ENCODE assay signal across 18 mouse cellular contexts in the genomic region with DNA sequence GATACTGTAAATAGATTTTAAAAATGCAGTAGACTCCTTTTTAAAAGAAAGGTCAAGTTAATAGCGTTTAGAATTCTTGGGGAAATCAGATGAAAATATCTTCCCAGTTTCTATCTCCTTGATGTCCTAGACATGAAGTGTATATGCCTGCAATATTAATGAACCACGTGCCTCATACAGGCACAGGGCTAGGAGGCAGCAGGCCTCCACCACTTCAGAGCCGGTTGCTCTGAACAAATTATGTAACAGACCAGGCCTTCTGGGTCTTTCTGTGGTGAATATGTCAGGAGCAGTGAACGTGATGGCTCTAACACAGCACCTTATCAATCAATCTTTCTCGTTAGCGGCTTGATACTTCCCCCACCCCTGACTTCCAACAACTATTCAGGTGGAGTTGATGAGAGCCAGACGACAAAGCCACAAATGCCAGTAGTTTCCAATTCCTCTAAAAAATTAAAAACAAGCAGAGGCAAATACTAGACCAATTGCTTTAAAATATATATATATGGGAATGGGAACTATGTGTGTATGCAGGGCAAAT.
DNase-seq lines count a peak whose midpoint lies in the region; ATAC-seq lines count a peak whose summit lies in the region.
"Had no signal": no experiment of that assay in that cellular context is flagged by ENCODE, and none has a peak within 500 bp of the region (broad histone marks: within the 10 kb centered on the region; RNA-seq: fewer than 3 reads in every experiment).

No protein-coding gene starts in this region.

- H3K4me3 ChIP-seq in heart, embryonic 13.5 days: no peak overlapping the region
- H3K4me3 ChIP-seq in midbrain, embryonic 13.5 days (replicated peaks): no peak overlapping the region
- no peak overlapping the region for H3K4me3 ChIP-seq in midbrain, embryonic 10.5 days
- no peak overlapping the region for H3K4me3 ChIP-seq in midbrain, embryonic 16.5 days (ENCODE audit: low read depth, low read length)
- H3K4me3 ChIP-seq: embryonic facial prominence, embryonic 10.5 days; embryonic facial prominence, embryonic 13.5 days; erythroblast, embryonic 14.5 days; forebrain, embryonic 12.5 days; forebrain, embryonic 15.5 days; gastrocnemius, adult 2 months; hindbrain, embryonic 12.5 days; hindbrain, embryonic 15.5 days had no signal

- WGBS in heart, embryonic 13.5 days: 41% methylated on average over 7 of the region's 7 CpGs
- WGBS in midbrain, embryonic 13.5 days: 66% methylated on average over 7 of the region's 7 CpGs
- 85% methylated on average over 7 of the region's 7 CpGs for WGBS in midbrain, embryonic 10.5 days
- WGBS in midbrain, embryonic 16.5 days: 62% methylated on average over 7 of the region's 7 CpGs

- no peaks in the 10 kb centered on the region for H3K27me3 ChIP-seq in heart, embryonic 13.5 days (replicated peaks)
- H3K27me3 ChIP-seq in midbrain, embryonic 13.5 days: no peaks in the 10 kb centered on the region
- H3K27me3 ChIP-seq in midbrain, embryonic 10.5 days (ENCODE audit: low read depth, poor library complexity, severe bottlenecking): peaks cover 34% of the 10 kb centered on the region
- no peaks in the 10 kb centered on the region for H3K27me3 ChIP-seq in midbrain, embryonic 16.5 days (ENCODE audit: control insufficient read depth, insufficient read depth, low read depth, low read length)
- H3K27me3 ChIP-seq: embryonic facial prominence, embryonic 13.5 days; forebrain, embryonic 15.5 days; hindbrain, embryonic 15.5 days had no signal

- DNase-seq in heart, postnatal 25 days (ENCODE audit: low spot score): no peak
- DNase-seq in midbrain, embryonic 10.5 days (ENCODE audit: low spot score): no peak
- DNase-seq in forelimb bud, embryonic 11.5 days (ENCODE audit: low read depth, low spot score): peak; percentile 52
- DNase-seq in spleen, adult 18-20 months: no peak

- no peak overlapping the region for H3K27ac ChIP-seq in heart, embryonic 13.5 days (replicated peaks)
- H3K27ac ChIP-seq in midbrain, embryonic 13.5 days: no peak overlapping the region
- H3K27ac ChIP-seq in midbrain, embryonic 10.5 days (replicated peaks): no peak overlapping the region
- no peak overlapping the region for H3K27ac ChIP-seq in midbrain, embryonic 16.5 days (ENCODE audit: low read length)
- H3K27ac ChIP-seq: embryonic facial prominence, embryonic 13.5 days; forebrain, embryonic 12.5 days; forebrain, embryonic 15.5 days; gastrocnemius, adult 2 months; hindbrain, embryonic 12.5 days had no signal

- peak overlapping the region; percentile 55; the same call in 1 of the 2 replicates for H3K4me2 ChIP-seq in heart, embryonic 13.5 days
- H3K4me2 ChIP-seq in midbrain, embryonic 13.5 days (replicated peaks): no peak overlapping the region
- H3K4me2 ChIP-seq in midbrain, embryonic 16.5 days (ENCODE audit: low read length): no peak overlapping the region
- H3K4me2 ChIP-seq: forebrain, embryonic 15.5 days; hindbrain, embryonic 12.5 days had no signal

- ATAC-seq in heart, embryonic 13.5 days (ENCODE audit: extremely low read depth, insufficient number of reproducible peaks, low FRiP score, low TSS enrichment): no peak
- ATAC-seq in midbrain, embryonic 13.5 days: peak; percentile 66; the same call in 1 of the 2 replicates
- peak; percentile 67 for ATAC-seq in midbrain, embryonic 16.5 days
- ATAC-seq in CD4-positive, CD25-positive, alpha-beta regulatory T cell, adult 4 months: no peak
- ATAC-seq: activated CD4-positive, CD25-positive, alpha-beta regulatory T cell, adult 4 months had no signal

- no peaks in the 10 kb centered on the region for H3K36me3 ChIP-seq in heart, embryonic 13.5 days
- no peaks in the 10 kb centered on the region for H3K36me3 ChIP-seq in midbrain, embryonic 13.5 days
- H3K36me3 ChIP-seq in midbrain, embryonic 10.5 days: no peaks in the 10 kb centered on the region
- H3K36me3 ChIP-seq in midbrain, embryonic 16.5 days (ENCODE audit: control insufficient read depth, insufficient read depth, low read length): no peaks in the 10 kb centered on the region
- H3K36me3 ChIP-seq: embryonic facial prominence, embryonic 10.5 days; embryonic facial prominence, embryonic 13.5 days; forebrain, embryonic 12.5 days; forebrain, embryonic 15.5 days; heart, embryonic 10.5 days; hindbrain, embryonic 12.5 days; hindbrain, embryonic 15.5 days had no signal

- intact Hi-C loops in heart, postnatal 25 days (cut with DNase I): loop anchor here (5.0 kb wide), 1 partner anchor 32 kb away; no protein-coding TSS in a partner anchor

- no peaks in the 10 kb centered on the region for H3K9me3 ChIP-seq in heart, embryonic 13.5 days
- H3K9me3 ChIP-seq in midbrain, embryonic 13.5 days: no peaks in the 10 kb centered on the region
- H3K9me3 ChIP-seq in midbrain, embryonic 10.5 days (replicated peaks): no peaks in the 10 kb centered on the region
- H3K9me3 ChIP-seq in midbrain, embryonic 16.5 days (replicated peaks; ENCODE audit: control insufficient read depth, low read length, poor library complexity, severe bottlenecking): no peaks in the 10 kb centered on the region
- H3K9me3 ChIP-seq: embryonic facial prominence, embryonic 10.5 days; embryonic facial prominence, embryonic 13.5 days; forebrain, embryonic 12.5 days; forebrain, embryonic 15.5 days; heart, embryonic 10.5 days; hindbrain, embryonic 12.5 days; hindbrain, embryonic 15.5 days had no signal

- peaks cover 74% of the 10 kb centered on the region for H3K4me1 ChIP-seq in heart, embryonic 13.5 days
- peaks cover 18% of the 10 kb centered on the region for H3K4me1 ChIP-seq in midbrain, embryonic 13.5 days (replicated peaks)
- peaks cover 14% of the 10 kb centered on the region for H3K4me1 ChIP-seq in midbrain, embryonic 10.5 days
- H3K4me1 ChIP-seq in midbrain, embryonic 16.5 days (ENCODE audit: control insufficient read depth, insufficient read depth, low read length): peaks cover 5% of the 10 kb centered on the region; the same call in 1 of the 2 replicates

- H3K9ac ChIP-seq in heart, embryonic 13.5 days: no peak overlapping the region
- no peak overlapping the region for H3K9ac ChIP-seq in midbrain, embryonic 13.5 days (replicated peaks)
- H3K9ac ChIP-seq in midbrain, embryonic 16.5 days (ENCODE audit: low read depth, low read length): no peak overlapping the region
- H3K9ac ChIP-seq: embryonic facial prominence, embryonic 13.5 days; forebrain, embryonic 12.5 days; forebrain, embryonic 15.5 days; hindbrain, embryonic 12.5 days; hindbrain, embryonic 15.5 days had no signal

Comparison
In these comparisons a context has a peak if more than half of its experiments do, and no peak if none do; other contexts are left out.
1. ATAC-seq: peak in midbrain, embryonic 13.5 days (single experiment) and midbrain, embryonic 16.5 days (single experiment); none in heart, embryonic 13.5 days (single experiment) and CD4-positive, CD25-positive, alpha-beta regulatory T cell, adult 4 months (single experiment).